Mouse (Mus musculus) heart, postnatal 14 days (tissue): ENCODE results near the gene Gm11733. TPM values are rescaled to one million over a fixed set of nuclear protein-coding genes. Genes with fewer than 3 reads are reported as not detected.

Experiments used
- DNase-seq, 2 experiments: peaks; one replicate each; pipeline ENCODE4 v3.0.0; 2021 to 2022
- intact Hi-C: fragments of 180-260 bp; cut with DNase I; formaldehyde crosslinking; loops from one replicate; pipeline ENCODE4 v1.15.1; 2025
- total RNA-seq, 2 experiments: library from RNA; stranded (reverse); gene quantifications; 2 replicates each; pipeline ENCODE4 v1.2.3; 2021

The Gm11733 gene
- total RNA-seq, 2 experiments from 2014 or later, result not detected

- no peak for DNase-seq
Measured at GRCm38 (mm10) chr11:117525606-117526349, 41.6 kb downstream of the Gm11733 start.

DNA sequence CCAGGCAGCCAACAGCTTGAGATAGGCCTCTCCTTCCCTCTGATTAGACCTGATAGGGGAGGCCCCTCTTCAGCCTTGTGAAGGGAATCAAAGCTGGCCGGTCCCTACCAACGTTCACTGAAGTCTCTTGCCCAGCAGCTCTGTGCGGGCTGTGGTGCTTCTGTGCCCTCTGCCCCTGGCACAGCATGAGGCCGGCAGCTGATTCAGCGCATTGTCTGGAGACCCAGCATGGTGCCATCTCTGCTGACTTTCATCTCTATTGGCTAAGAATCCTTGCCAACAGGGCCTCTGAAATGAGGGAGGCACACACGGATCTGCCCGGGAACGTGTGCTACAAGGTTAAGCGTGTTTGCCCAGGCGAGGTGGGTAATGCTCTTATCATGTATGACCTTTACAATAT, 48.2 kb downstream of the Gm11733 start:
- intact Hi-C loops, result no loop called here

More at GRCm38 (mm10) chr11:117525606-117526349, 41.6 kb downstream of the Gm11733 start:
- intact Hi-C loops, result no loop called here

DNA sequence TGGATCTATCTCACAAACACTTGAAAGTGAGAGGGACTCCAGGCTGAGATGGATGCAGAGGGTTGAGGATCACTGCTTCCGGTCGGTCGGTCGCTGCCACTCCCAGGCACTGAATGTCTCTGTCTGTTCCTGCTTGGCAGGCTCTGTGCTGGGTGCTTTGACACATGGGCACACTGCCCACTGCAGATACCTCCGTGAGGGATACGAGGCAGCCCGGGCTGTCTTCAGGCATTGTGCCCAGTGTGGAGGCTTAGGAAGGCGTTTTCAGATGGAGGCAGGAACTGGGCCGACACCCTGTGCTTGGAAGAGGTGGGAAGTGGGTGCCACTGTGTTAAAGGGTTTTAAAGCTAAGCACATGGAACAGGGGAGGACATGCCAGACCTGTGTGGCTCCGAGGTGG, 50.7 kb downstream of the Gm11733 start:
- peak; percentile 65 to 76 for DNase-seq
- intact Hi-C loops, result no loop called here

More for the DNA sequence above, 48.2 kb downstream of the Gm11733 start:
- DNase-seq, result no peak

DNA sequence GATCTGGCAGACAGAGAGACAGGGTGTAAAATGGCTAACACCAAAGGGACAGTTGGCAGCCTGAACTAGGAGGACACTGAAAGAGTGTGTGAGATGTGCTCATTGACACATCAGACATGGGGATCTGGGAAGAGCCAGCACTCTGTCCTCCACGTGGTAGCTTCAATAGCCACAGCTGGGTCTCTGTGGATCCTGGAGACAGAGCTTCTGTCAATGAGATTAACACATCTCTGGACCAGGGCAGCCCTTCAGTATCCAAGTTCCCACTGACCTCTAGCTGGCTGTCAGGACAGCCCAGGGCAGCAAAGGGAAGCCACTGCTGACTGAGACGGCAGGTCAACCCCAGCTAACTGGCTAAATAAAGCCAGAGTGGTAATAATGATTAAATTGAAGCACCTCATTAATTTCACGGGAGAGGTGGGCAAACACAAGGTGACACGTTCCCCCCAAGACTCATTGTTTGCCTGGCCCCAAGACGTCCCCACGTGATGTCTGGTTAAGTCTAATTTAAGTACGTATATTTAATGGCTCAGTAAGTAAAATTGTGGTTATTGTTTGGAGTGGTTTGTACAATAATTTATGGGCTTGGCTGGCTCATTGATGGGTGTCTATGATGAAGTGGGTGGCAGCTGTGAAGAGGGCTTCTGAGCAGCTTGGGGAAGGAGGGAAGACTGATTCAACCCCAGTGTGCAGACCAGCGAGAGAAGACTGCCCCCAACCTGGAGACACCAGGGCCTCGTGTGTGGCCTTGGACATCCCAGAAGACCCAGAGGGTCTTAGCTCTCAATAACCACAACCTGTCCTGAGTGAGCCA, 51.5 kb downstream of the Gm11733 start:
- DNase-seq, result no peak

DNA sequence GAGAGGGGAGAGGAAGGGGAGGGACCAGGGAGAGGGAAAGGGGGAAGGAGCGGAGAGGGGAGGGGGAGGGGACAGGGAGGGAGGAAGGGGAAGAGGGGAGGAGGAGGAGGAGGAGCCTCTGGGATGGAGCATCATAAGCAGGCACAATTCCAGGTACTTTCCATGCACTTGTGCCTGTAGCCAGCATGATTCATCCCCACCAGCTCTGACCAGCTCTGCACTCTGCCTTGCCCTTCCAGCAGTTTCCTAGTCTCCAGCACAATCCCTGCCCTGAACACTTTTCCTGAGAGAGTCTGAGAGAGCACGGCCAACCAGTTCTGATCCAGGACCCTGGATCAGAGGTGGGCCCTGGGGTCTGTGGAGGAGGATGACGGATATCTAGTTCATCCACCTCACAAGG, 52.4 kb downstream of the Gm11733 start:
- intact Hi-C loops, result no loop called here
- DNase-seq, result peak; percentile 37 to 61

More for the DNA sequence above, 51.5 kb downstream of the Gm11733 start:
- intact Hi-C loops, result no loop called here

Other genes starting within 250 kb of the Gm11733 start
- 10 to 100 TPM; 36.2 to 36.5 TPM for gene Tnrc6c, start 169.9 kb downstream of the Gm11733 start, total RNA-seq